Mouse (Mus musculus) embryonic stem cell, embryonic (primary cell): ENCODE measurements around the gene Apex1.

Experiments used
- CTCF ChIA-PET, 4 experiments: fragments of 300-600 bp in 2 of 4; fragments of 350-600 bp in 2 of 4; sonication (Branson Sonifier 250); formaldehyde crosslinking; loops; one replicate each; lab custom pipeline; 2022; ENCODE audit warnings: inconsistent platforms in 2 of 4; lab: Charles Lee
- POLR2A ChIA-PET, 4 experiments: fragments of 300-600 bp in 2 of 4; fragments of 350-600 bp in 2 of 4; sonication (Branson Sonifier 250); formaldehyde crosslinking; loops; one replicate each; lab custom pipeline; 2022; ENCODE audit warnings: antibody characterized with exemption in 4 of 4, inconsistent platforms in 1 of 4; lab: Charles Lee

The Apex1 gene

GRCm38 (mm10) chr14:50904828-50905129 lies 20.0 kb upstream of the Apex1 start:
- POLR2A ChIA-PET, result interaction anchor here (0.6 to 3.5 kb wide), 20 partner anchors 9 to 184 kb away, joined by 3 to 24 read pairs (median 4); partner anchors contain the start of genes Pip4p1 (in 2 of the 4), Pnp (in 2 of the 4), Ccnb1ip1 (in 1 of the 4) and Parp2 (in 1 of the 4)

DNA sequence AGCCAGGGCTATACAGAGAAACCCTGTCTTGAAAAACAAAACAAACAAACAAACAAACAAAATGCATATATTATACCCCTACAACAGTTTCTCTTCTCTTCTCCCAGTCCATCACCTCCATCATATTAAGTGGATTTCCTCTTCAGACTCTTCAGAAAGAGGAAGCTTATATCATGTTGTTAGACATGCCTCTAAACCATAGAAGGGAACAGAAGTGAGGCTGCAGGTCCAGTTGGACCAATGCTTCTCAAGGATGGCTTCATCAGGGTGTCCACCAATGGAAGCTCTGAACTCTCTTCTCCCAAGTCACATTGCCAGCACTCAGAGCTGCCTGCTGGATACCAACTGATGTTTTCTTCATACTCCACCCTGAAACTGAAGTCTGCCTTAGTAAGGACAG lies 19.4 kb upstream of the Apex1 start:
- ChIA-PET CTCF (interaction anchor here in 2 of 4 experiments (1.2 to 1.9 kb wide), 3 partner anchors 84 to 335 kb away, joined by 3 to 4 read pairs (median 3); no protein-coding TSS in a partner anchor), POLR2A (interaction anchor here in 2 of 4 experiments (1.1 to 3.5 kb wide), 11 partner anchors 8 to 132 kb away, joined by 3 to 24 read pairs (median 10); partner anchors contain the start of genes Pip4p1 (in 2 of the 2), Pnp (in 2 of the 2), Ccnb1ip1 (in 1 of the 2) and Parp2 (in 1 of the 2))

More at GRCm38 (mm10) chr14:50904828-50905129, 20.0 kb upstream of the Apex1 start:
- CTCF ChIA-PET, result interaction anchor here in 3 of 4 experiments (1.0 to 2.2 kb wide), 13 partner anchors 8 to 336 kb away, joined by 3 to 9 read pairs (median 4); partner anchors contain the start of genes Apex1 (in 1 of the 3), Ccnb1ip1 (in 1 of the 3), Osgep (in 1 of the 3) and Parp2 (in 1 of the 3)

- ChIA-PET CTCF (interaction anchor here in 1 of 4 experiments (0.8 kb wide), 1 partner anchor 985 kb away, joined by 3 read pairs; no protein-coding TSS in a partner anchor), POLR2A (interaction anchor here in 1 of 4 experiments (1.3 to 1.9 kb wide), 2 partner anchors 21 to 27 kb away, joined by 3 to 4 read pairs; no protein-coding TSS in a partner anchor)
Measured at GRCm38 (mm10) chr14:50908126-50908525, 16.6 kb upstream of the Apex1 start.

DNA sequence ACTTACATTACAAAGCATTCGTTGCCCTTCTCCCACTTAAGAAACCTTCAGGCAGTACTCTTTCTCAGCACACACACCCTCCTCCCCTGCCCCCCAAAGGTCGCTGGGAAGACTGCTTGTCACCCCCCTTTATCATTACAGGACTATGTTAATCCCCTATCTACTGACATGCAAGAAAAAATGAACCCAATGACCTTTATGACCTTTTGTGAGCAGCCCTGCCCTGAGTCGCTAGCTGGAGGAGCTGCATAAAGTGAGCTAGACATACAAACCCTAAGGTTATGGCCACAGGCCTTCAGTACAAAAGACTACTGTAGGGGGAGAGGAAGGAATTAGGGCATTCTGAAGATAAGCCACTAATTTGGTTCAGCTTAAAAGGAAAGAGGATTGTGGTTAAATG lies 13.4 kb upstream of the Apex1 start:
- CTCF ChIA-PET, result no interaction called here
- POLR2A ChIA-PET, result interaction anchor here (0.6 to 8.2 kb wide), 13 partner anchors 8 to 115 kb away, joined by 3 to 159 read pairs (median 4); partner anchors contain the start of genes Pip4p1 (in 3 of the 4), Pnp (in 3 of the 4), Apex1 (in 2 of the 4) and Osgep (in 2 of the 4)

DNA sequence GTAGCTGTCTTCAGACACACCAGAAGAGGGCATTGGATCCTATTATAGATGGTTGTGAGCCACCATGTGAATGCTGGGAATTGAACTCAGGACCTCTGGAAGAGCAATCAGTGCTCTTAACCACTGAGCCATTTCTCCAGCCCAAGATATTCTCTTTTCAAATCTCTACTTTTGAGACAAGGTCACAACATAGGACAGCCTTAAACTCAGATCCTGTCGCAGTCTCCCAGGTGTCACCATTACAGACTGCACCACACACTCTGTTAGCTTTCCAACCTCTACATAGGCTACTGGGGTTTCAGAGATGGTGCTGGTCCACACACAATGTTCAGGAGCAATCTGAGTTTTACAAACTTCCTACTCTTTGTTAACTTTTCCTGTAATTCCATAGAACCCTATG lies 1.3 kb upstream of the Apex1 start:
- ChIA-PET CTCF (interaction anchor here in 2 of 4 experiments (0.7 to 1.4 kb wide), 3 partner anchors 19 to 481 kb away, joined by 3 to 4 read pairs (median 3); no protein-coding TSS in a partner anchor), POLR2A (interaction anchor here in 3 of 4 experiments (0.5 to 12.2 kb wide), 27 partner anchors 9 to 960 kb away, joined by 3 to 159 read pairs (median 6); partner anchors contain the start of genes Ccnb1ip1 (in 2 of the 3), Parp2 (in 2 of the 3), Gm49342 (in 1 of the 3) and Pip4p1 (in 1 of the 3))

DNA sequence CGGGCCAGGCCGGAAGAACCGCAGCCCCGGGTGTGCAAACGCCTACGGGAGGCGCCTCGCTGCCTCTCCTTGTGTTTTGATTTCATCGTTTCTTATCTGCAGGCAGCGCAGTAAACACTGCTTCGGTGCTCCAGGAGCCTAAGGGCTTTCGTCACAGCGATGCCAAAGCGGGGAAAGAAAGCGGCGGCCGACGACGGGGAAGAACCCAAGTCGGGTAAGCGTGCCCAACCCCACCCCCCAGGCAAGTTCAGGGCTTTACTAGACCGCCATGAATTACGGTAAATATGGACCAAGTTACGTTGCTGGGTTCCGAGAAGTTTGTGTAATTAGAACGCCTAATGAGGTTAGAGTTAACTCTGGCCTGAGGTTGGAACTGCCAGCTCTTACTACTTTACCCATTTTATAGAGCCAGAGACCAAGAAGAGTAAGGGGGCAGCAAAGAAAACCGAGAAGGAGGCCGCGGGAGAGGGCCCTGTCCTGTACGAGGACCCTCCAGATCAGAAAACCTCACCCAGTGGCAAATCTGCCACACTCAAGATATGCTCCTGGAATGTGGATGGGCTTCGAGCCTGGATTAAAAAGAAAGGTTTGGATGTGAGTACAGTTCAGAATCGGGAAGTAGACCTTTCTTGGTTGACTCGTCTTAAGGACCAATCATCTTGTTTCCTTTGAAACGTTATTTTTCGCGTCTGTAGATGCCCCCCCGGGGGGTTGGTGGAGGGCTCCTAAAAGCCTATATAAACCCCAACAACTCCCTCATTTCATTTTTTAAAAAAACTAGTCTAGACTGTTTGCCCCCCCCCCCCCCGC lies 548 bp downstream of the Apex1 start:
- POLR2A ChIA-PET, result interaction anchor here (0.6 to 12.2 kb wide), 24 partner anchors 10 to 139 kb away, joined by 3 to 159 read pairs (median 6); partner anchors contain the start of genes Ccnb1ip1 (in 1 of the 4), Gm49342 (in 1 of the 4) and Parp2 (in 1 of the 4)
- CTCF ChIA-PET, result interaction anchor here in 1 of 4 experiments (1.2 kb wide), 1 partner anchor 21 kb away, joined by 3 read pairs; no protein-coding TSS in a partner anchor

- POLR2A ChIA-PET, result interaction anchor here in 2 of 4 experiments (1.0 to 12.2 kb wide), 7 partner anchors 11 to 162 kb away, joined by 3 to 159 read pairs (median 5); partner anchors contain the start of genes Ccnb1ip1 (in 1 of the 2) and Parp2 (in 1 of the 2)
- CTCF ChIA-PET, result no interaction called here
Measured at GRCm38 (mm10) chr14:50927366-50927765, 2.6 kb downstream of the Apex1 start.

DNA sequence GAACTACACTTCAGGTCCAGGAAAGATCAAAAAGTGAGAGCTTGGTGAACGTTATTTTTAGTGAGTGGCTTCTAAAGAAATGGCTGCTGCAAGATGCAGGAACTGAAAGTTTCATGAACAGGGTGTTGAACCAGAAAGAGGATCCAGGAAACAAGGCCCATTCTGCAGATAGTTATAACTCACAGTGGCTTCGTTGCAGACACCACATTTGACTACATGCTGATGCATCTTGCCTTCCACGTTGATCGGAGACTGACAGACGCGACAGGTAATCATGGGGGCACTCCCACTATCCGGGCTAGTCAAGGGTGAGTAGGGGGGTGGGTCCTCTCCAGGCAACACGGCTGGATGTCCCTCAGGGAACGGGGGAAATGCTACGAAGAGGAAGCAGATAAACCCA lies 5.2 kb downstream of the Apex1 start:
- ChIA-PET CTCF (no interaction called here), POLR2A (interaction anchor here in 3 of 4 experiments (0.6 to 12.2 kb wide), 34 partner anchors 9 to 145 kb away, joined by 3 to 159 read pairs (median 7); partner anchors contain the start of genes Gm49342 (in 2 of the 3), Ccnb1ip1 (in 1 of the 3), Klhl33 (in 1 of the 3) and Parp2 (in 1 of the 3))

- CTCF ChIA-PET, result no interaction called here
- POLR2A ChIA-PET, result interaction anchor here (0.6 to 12.2 kb wide), 58 partner anchors 8 to 1349 kb away, joined by 3 to 159 read pairs (median 5); partner anchors contain the start of genes Ccnb1ip1 (in 4 of the 4), Parp2 (in 4 of the 4), Gm49342 (in 2 of the 4) and Klhl33 (in 1 of the 4)
Measured at GRCm38 (mm10) chr14:50930377-50930753, 5.6 kb downstream of the Apex1 start.

DNA sequence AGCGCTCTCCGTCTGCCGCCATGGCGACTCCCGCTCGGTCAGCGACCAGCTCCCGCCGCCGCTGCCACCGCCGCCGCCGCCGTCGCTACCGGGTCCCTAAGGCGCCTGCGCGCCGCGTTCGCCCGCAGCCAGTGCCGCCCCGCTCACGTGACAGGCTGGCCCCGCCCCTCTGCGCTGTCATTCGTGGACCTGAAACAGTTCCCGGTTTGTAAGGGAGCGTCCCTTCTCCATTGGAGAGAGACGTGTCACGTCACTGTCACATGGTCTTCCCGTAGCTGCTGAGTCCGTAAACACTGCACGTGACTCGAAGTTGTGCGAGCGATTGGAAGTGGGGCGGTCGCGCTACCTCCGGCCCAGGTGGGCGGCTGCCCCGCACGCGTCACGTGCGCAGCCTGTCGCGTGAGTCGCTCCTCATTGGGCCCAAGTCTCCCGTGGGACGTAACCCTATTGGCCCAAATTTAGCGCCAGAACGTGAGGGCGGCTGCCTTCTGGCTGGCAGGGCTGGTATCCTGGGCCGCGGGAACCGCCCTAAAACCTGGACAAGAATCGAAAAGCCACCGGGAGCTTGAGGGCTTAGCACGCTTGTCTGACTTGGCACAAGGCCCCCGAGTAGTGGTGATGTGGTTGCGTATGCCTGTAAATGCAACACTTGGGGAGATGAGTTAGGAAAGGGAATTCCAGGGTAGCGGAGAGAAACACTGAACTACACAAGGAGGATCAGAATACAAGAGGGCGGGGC lies 6.2 kb downstream of the Apex1 start, which contains the start of the genes Pip4p1 and Pnp:
Gene Pip4p1 (minus strand): TSS at position 103 of the 739 bp plus-strand sequence.
Gene Pnp (plus strand): TSS at position 329 of the 739 bp plus-strand sequence.
- POLR2A ChIA-PET, result interaction anchor here (0.6 to 12.2 kb wide), 72 partner anchors 7 to 1759 kb away, joined by 3 to 159 read pairs (median 5); partner anchors contain the start of genes Ccnb1ip1 (in 4 of the 4), Parp2 (in 4 of the 4), Gm49342 (in 2 of the 4) and Tep1 (in 2 of the 4)

GRCm38 (mm10) chr14:50931493-50932020 lies 6.8 kb downstream of the Apex1 start:
- ChIA-PET CTCF (interaction anchor here in 1 of 4 experiments (0.6 kb wide), 1 partner anchor 132 kb away, joined by 3 read pairs; no protein-coding TSS in a partner anchor), POLR2A (interaction anchor here (0.6 to 12.2 kb wide), 66 partner anchors 7 to 1760 kb away, joined by 3 to 159 read pairs (median 6); partner anchors contain the start of genes Ccnb1ip1 (in 4 of the 4), Parp2 (in 4 of the 4), Gm49342 (in 2 of the 4) and Tep1 (in 2 of the 4))

More for the DNA sequence above, 6.2 kb downstream of the Apex1 start, which contains the start of the genes Pip4p1 and Pnp:
- CTCF ChIA-PET, result interaction anchor here in 1 of 4 experiments (0.6 kb wide), 1 partner anchor 133 kb away, joined by 3 read pairs; no protein-coding TSS in a partner anchor

DNA sequence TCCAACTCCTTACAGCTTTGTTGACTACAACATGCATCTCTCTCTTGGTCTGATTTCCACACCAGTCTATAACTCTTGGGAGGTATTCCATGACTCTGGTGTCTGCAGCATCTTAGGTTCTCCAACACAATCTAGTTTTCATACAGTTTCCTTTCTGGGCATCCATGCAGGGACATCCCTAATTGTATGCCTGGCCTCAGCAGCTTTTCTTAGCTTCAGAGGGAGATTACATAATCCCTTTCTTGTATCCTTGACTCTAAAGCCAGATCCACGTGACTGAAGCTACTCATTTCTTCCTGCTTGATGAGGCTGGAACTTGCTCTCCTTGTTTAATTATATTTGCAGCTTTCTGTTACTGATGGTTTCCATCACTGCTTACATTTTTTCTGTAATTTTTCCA lies 11.9 kb downstream of the Apex1 start:
- POLR2A ChIA-PET, result interaction anchor here in 2 of 4 experiments (0.5 to 4.6 kb wide), 8 partner anchors 8 to 143 kb away, joined by 3 to 59 read pairs (median 8); partner anchors contain the start of genes Apex1 (in 1 of the 2), Osgep (in 1 of the 2), Pip4p1 (in 1 of the 2) and Pnp (in 1 of the 2)

DNA sequence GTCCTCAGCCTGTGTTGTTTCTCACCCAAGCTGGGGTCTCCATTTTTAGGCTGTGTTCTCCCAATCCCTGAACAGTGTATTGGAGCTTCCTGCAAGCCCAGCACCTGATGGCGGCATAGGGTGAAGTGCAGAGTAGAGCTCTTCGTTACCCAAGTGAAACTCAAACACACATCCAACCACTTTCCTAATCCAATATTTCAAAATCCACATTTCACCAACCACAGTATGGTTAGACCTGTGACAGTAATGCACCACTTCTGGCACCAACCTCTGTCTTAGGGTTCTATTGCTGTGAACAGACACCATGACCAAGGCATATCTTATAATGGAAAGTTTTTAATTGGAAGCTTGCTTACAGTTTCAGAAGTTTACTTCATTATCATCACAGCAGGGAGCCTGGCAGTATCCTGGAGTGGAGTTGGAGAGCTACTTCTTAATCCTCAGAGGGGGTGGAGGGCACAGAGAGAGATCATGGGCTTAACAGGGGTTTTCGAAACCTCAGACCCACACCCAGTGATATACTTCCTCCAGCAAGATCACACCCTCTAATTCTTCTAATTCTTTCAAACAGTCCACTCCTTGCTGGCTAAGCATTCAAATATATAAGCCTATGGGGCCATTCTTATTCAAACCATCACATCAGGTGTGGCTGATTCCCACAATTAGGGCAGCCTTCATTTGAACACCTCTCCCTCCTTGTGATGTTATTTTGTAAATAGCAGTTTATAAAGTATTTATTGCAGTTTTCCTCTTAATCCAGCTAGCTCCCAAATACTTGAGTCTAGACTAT lies 13.5 kb downstream of the Apex1 start:
- ChIA-PET CTCF (interaction anchor here in 3 of 4 experiments (0.5 to 1.5 kb wide), 4 partner anchors 34 to 138 kb away, joined by 3 to 4 read pairs (median 4); no protein-coding TSS in a partner anchor), POLR2A (interaction anchor here (0.6 to 4.6 kb wide), 37 partner anchors 8 to 1166 kb away, joined by 3 to 59 read pairs (median 5); partner anchors contain the start of genes Osgep (in 3 of the 4), Pip4p1 (in 3 of the 4), Pnp (in 3 of the 4) and Apex1 (in 2 of the 4))

More for the DNA sequence above, 11.9 kb downstream of the Apex1 start:
- CTCF ChIA-PET, result no interaction called here

DNA sequence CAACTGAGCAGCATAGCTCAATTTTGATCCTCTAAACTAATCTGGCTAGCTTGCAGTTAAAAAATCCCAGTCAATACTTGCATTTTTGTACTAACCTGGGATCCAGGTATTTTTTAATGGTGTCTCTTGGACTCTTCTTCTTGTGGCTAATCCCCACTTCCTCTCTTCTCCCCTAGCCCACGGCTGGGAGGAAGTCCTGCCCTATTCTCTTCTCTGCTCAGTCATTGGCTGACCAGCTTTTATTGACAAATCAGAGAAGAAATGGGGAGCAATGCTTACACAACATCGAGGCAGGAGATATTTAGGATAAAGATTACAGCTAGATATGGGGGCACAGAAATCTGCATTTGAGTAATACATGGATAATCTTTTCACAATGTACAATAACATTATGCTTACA lies 14.2 kb downstream of the Apex1 start:
- POLR2A ChIA-PET, result interaction anchor here (0.6 to 4.6 kb wide), 26 partner anchors 8 to 154 kb away, joined by 3 to 59 read pairs (median 6); partner anchors contain the start of genes Osgep (in 3 of the 4), Pip4p1 (in 3 of the 4), Pnp (in 3 of the 4) and Apex1 (in 2 of the 4)

More for the DNA sequence above, 14.2 kb downstream of the Apex1 start:
- CTCF ChIA-PET, result interaction anchor here in 1 of 4 experiments (1.2 to 1.5 kb wide), 2 partner anchors 35 to 124 kb away, joined by 3 to 4 read pairs; no protein-coding TSS in a partner anchor
